Mouse (Mus musculus): ENCODE data around the gene Cttnbp2nl.

Gene Cttnbp2nl

DNA sequence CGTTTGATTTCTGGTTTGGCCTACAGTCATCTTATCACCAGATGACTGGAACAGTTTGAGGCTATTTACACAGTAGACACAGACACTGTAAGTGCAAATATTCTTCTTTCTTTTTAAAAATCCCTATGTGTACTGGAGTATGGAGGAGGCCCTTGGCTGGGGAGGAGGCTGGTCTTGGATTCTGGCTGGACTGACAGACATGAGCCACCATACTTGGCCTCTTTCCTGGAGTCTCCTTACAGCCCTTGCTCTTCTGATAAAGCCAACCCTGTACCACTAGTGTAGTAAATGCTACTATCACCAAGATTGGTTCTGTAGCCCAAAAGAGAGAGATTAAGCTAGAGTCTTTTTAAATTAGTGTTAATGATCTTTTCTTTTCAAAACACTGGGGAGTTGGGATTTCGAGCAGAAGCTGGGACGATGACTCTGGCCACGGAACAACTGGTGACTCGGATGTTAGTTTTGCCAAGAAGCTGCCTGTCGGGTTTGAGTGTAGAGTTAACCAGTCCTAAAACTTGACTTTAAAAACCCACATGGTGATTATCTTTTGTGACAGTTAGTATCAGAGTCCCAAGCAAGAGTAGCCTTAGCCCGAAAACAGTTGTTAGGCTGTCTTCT, 40.1 kb downstream of the Cttnbp2nl start:
- DNase-seq: no peak

DNA sequence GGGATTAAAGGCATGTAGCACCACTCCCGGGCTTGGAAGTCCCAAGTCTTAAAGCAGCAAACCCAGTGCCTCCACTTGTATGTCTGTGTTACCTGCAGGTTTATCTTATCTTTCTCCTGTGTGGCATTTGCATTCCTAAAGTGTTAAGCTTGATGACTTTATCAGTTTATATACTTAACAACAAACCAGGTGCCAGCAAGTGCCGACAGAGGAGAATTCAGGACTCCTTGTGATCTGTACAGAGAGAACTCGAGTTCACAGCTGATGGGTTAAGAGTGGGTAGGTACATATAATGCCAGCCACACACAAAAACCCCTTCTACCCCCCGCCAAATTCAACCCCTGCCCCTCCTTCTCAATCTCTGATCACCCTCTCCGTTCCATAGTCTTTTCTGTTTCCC, 41.1 kb downstream of the Cttnbp2nl start:
- DNase-seq: no peak

DNA sequence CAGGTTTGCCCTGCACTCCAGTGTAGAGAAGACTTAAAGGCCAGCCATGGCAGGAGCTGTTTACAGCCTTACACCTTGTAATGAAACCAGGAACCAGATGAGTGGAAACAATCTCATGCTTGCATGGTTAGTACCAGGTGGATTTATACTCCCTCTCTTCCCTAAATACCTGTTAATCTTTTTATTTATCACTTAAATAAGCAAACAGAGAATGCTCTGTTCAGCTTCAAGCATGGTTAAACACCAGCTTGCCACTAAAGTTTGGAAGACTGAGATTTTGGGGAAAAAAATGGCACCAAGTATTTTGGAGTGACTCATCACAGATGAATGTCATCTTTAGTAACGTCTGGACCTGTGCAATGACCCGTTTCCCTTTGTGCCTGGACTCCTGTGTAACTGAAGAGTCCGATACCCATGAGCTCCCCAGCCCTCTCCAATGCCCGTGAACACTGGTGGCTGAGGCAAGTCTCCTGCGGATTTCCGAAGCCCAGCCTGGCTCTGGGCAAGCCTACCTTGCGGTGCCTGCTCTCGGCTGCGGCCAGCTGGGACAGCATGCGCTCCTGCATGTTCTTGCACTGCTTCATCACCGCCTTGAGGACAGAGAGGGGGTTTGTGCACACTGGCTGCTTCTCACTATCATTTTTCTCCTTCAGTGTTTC, 42.1 kb downstream of the Cttnbp2nl start:
- no peak for DNase-seq

DNA sequence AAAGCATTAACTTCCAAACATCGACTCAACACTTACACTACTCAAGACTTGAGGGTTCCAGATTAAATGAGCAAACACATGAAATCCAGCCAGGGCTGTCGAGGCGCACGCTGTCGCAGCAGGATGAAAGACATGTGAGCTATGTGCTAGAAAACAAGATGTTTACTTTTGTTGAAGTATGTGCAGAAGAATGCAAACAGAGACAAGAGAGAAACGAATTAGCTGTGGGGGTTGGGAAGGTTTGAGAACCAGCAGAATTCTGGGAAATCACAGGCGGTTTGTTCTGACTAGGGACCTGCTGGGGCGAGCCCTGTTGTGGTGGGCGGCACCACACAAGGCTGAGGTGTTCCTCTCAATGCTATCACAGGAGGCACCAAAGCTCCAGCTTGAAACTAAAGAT, 44.9 kb downstream of the Cttnbp2nl start:
- DNase-seq: peak; percentile 55

DNA sequence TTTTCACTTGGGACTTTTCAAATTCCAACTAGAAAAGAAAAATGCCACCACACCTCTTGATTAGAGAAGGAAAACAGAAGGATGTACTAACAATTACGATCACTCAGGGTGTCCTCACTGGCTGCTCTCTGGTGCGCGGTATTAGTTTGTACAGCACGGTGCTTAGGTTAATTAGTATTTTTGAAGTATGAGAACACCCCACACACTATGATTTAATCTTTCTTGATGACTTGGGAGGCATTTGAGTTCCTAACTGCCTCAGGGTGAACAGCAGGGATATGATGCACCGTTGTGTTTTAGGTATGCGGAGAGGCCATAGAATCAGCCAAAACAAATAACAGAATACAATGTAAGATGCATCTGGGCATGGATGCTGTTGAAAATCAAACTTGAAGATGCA, 46.8 kb downstream of the Cttnbp2nl start:
- no peak for DNase-seq

DNA sequence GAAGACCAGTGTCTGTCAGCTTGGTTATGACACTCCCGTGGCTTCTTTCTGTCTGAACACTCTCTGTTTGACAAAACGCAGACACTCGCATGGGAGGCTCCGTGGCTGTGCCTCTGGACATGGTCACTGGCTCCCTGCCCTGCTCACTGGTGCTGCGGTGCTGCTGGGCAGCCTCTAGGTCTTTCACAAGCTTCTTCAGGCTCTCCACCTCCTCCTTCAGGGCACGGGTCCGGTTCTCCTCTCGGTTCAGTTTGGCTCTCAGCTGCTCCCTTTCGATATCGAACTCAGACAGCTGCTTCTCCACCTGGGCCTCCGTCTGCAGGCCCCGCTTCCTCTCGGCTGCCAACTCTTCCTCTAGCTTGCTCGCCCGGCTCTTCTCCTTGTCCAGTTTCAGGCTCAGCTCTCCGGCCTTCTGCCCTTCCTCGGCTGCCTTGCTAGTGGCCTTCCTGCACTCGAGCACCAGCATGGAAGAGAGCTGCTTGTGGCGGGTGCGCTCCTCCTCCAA, 47.3 kb downstream of the Cttnbp2nl start:
- DNase-seq: no peak

DNA sequence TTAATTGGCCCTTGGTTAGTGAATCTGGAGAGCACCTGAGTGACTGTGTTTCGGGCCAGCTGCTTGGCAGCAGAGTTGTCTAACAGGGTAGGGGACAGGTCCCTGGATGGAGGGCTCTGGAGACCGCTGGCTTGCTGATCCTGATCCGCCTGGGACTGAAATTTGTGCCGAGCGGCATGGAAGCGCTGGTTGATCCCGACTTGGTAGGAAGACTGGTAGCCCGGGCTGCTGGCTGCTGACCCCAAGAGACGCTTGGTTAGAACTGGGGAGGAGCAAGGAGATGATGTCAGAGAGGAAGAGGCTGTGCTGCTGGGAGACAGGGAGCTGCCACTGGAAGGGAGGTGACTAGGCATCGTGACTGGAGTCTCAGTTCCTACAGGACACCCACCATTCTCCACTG, 47.9 kb downstream of the Cttnbp2nl start:
- no peak for DNase-seq

DNA sequence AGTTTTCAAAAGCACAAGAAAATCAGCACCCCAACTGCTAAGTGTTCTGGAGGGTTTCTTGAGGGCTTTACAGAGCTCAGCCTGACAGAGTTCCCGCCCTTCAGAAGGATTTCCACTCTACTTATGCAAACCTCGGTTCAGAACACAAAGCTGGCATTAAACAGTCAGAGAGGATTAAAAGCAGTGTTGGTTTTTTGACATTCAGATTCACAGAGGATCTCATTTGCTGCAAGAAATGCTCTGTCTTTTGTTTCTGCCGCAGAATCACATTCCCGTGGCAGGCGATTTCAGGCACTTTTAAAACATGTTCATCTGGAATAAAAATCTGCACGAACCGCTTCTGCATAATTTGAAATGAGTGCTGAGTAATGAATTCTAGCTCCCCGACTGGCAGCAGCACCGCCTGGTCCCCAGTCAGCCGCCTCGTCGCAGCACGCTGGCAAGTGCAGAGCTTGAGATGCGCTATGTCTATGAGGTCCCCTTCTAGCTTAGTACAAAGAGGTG, 48.9 kb downstream of the Cttnbp2nl start:
- no peak for DNase-seq

DNA sequence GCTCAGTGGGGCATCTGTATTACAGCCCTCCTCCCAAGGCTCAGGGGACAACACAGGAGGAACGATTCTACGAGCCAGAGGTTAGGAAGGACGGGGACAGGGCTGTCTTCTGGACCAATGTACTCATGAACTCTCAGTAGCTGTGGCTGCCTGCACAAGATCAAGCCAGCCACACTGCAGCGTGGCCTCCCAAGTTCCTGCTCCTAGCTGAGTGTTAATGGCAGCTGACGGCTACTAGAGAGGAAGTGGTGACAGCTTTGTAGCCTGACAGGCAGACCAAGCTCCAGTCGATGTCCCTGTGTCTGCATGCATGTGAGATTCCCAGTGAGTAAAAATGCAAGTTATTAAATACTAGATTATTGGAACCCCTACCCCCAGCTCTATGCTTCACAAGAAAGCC, 51.6 kb downstream of the Cttnbp2nl start:
- no peak for DNase-seq

DNA sequence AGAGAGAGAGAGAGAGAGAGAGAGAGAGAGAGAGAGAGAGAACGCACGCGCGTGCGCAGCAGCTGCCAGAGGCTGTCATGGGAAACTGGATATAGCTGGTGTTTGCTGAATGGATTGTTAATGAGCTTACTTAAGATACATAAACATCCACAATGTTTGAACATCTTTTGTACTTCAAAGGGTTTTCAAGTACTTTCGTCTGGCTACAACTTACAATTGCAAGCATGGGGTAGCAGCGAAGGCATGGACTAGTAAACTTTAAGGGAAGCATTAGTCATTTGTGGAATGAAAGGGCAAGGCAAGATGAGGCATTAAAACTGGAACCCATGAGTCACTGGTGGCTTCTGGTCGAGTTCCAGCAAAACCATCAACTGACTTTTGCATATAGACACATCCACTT, 52.4 kb downstream of the Cttnbp2nl start:
- DNase-seq: peak; percentile 43

DNA sequence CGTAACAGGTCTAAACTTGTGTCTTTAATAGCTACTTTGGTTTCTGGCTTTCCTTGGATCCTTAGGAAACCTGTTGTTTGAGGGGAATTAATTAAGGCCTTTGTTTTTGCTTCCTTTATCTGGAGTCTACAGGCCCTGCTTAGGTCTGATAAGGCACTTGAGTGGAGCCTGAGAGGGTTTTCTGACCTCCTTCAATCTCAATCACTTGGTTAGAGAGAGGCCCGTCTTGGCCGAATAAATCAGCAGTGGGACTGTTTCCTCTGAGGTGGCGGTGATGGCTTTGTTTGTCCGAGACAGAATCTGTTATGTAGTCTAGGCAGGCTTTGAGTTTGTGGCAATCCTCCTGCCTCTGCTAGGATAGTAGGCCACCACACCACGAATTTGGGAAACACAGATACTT, 55.4 kb downstream of the Cttnbp2nl start:
- DNase-seq: no peak

DNA sequence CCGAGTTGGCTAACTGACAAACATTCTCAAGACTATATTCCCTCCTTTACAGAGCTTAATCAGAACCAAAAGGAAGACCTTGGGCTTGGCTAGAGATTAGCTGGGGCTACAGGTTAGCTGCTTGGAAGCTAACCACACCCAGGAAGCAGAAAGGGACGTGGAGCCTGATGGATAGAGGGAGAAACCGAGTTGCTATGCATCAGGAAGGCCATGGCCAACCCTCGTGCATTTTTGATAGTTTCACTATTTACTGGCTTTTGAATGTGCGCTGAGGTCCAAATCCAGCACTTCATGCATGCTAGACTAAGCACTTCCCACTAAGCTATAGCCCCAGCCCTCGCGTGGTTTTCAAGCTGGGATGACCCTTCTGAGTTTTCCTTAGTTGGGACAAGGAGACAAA, 57.2 kb downstream of the Cttnbp2nl start:
- no peak for DNase-seq

DNA sequence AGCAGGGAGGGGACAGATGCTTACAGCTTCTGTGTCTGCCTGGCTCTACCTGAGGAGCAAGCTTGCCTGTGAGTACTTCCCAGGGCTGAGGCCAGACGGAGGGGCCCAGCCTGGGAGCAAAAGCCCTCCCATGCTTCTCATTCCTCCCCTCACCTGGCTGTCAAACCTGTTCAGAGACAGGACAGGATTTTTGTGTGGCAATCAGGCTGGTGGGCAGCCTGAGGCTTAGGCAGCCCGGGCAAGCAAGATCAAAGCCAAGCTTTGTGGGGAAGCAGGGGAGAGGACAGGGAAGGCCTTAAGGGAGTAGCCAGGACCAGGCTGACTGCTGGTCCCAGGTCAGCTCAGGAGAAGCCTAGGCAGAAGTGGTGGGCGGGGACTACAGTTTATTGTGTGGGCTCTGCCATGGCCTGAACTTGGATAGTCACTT, 58.5 kb downstream of the Cttnbp2nl start:
- DNase-seq: no peak

DNA sequence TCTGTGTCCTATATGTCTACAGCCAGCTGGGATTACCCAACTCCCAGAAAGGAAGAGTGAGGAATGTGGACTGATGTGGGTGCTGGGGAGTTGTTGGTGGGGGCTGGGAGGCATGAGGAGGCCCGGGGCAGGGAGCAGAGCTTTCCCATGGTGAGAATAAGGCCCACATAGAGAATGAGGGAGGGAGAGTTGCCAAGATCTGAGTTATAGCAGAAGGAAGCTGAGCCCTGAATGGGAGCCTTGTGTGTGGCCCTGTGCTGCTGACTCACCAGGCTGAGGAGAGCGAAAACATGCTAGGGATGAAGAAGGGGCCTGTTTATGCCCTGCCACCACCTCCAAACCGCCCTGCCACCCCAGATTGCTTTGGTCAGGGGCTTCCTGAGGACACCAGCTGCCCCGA, 59.1 kb downstream of the Cttnbp2nl start:
- DNase-seq: peak; percentile 46

DNA sequence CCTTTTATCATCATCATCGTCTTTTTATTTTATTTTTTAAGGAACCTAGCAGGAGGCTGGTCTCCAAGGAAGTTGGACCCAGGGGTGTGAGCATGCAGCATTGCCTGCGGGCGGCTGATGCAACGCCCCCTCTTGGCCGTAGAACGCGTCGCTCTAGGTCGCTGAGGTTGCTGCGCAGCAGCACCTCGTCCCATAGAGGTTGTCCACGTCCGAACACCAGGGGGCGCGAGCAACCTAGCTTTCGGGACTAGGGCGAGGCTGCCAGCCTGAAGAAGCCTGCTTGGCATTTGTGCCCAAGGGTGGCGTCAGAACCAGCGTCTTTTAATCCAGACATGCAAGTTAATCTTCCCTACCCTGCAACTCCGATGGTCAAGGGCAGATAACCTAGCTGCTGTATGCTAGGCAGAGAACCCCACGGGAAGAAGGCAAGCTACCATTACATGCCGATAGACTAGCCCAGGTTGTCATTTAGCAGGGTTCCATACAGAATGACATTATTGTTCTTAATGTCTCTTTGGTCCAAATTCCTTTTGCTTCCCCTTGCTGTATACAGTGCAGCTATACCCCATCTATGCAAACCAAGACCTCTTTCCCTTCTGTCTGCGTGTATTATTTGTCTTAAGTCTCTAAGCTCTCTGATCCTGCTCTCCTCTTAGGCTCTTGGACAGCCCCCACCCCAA, 60.1 kb downstream of the Cttnbp2nl start:
- DNase-seq: peak; percentile 98

DNA sequence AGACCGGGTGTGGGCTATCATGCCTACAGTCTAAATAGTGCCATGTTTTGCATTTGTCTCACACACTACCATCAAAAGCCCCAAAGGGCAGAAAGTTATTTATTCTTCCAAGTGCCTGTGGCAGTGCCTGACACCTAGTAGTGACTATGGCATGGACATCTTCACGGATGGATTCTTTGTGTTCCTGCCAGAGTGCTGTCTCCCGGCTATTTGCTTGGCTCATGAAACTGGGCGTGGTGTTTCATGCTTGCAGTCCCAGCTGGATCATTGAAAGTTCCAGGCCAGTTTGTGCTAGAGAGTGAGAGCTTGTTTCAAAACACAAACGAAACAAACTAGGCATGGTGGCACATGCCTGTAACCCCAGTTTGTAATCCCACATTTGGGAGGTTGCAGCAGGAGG, 61.2 kb downstream of the Cttnbp2nl start:
- peak; percentile 56 for DNase-seq

DNA sequence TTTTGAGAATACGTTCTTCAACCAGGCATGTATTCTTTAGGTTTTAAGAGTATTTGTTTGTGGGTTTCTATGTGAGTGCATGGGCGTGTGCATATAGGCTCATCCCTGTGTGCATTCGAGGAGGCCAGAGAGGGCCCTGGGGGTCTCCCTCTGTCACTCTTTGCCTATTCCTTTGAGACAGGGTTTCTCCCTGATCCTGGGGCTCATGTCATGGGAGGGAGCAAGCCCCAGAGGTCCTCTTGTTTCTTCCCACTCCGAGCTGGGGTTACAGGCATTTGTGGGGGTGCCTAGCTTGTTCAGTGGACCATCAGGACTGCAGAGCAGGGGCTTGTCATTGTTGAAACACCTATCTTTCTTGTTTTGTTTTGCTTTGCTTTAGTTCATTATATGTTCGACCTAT, 65.1 kb downstream of the Cttnbp2nl start:
- DNase-seq: no peak

DNA sequence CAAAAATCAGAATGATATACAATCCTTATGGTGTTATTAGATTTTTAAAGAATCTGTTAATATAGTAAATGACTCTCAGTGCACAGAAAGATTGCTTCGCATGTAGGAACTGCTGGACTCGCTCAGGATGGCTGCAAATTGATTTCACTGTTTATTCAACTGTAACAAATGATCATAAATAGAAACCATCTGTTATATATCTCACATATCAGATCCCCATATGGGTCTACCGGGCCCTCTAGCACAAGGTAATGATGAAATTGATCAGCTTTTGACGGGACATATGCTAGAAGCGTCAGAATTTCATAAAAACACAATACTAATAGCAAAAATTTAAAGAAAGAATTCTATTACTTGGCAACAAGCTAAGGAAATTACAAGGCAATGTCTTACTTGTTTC, 73.2 kb downstream of the Cttnbp2nl start:
- DNase-seq: no peak

DNA sequence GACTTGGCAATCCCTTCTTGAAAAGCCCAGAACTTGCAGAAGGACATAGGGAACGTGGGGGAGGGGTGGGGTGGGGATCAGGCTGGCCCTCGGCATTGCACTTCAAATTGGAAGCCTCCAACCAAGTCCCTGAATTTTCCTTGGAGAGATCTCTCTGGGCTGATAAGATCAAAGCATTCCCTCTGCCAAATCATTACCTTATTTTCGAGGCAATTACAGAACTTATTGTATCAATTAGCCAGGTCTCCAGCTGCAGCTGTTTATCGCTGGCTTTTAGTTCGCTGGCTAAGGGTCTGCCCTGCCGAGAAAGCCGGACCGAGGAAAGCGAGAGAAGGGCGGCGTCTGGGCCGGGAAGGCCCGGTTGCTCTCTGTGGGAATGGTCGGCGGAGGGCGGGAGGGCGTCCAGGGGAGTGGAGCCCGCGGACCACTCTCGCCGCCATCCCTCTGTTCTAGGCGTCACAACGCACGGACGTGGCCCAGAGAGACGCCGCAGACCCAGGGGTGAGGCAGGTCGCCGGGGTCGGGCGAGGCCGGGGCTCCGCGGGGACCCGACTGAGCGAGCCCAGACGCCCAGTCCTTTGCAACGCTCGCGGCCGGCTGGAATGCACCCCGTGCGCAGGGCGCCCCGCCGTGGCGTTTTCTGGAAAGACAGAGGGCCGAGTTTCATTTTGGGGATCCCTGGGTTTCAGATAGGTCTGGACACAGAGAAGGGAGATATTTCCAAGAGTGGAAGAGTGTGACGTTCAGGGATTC, 85.2 kb downstream of the Cttnbp2nl start:
- DNase-seq: peak; percentile 96

DNA sequence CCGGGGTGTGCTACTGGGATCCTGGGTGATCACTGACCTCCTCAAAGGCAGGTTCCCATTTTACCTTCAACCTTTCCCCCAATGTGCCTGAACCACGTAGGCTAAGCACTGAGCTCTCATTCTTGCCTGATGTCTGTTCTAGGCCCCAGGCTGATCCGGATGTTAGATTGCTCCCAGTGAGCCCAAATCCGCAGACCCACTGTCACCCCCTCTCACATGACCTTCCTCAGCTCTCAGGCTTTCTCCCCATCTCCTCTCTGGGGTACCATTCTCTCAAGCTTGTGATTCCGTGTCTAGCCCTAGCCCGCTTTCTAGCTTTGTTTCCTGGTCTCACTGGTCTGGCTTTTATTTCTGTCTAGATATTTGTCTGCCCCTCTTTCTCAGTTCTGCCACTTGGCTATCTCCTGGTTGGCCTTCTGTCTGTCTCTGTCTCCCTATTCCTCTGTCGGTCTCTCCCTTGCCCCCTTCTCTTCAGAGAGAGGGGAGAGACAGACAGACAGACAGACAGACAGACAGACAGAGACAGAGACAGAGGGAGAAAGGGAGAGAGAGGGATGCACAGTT, 86.9 kb downstream of the Cttnbp2nl start:
- no peak for DNase-seq

DNA sequence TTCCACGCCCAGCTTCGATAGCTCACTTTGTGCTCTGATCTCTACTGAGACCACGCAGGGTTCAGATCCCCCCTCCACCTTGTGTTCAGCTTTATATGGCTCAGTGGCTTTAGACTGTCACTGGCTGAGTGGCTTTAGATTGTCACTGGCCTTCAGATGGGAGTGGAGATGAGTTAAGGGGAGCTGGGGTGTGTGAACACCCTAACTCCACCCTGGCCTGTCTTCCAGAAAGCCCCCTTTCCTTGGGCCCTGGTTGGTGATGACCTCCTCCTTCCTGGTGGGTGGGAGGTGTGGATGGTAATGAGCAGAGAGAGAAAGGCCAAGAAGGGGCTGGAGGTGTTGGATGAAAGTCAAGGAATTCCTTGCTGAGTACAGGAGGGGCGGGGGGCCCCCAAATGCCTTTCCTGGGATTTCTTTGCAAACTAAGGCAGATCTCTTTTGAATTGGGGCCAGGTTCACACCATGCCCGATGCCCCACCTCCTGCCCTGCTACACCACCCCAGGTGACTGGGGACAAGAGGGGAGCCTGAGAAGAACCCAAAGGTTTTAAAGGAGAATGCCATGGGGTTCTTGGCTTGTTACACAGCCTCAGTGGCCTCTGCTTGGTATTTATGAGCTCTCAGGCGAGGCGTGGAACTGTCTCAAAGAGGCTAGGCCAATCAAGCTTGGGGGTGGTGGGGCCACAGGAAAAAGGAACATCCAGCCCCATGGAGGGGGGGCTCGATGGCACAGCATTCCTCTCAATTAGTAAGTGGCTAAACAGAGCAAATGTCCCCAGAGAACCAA, 87.7 kb downstream of the Cttnbp2nl start:
- no peak for DNase-seq
